ENCODE assay signal across 8 mouse cellular contexts in the genomic region with DNA sequence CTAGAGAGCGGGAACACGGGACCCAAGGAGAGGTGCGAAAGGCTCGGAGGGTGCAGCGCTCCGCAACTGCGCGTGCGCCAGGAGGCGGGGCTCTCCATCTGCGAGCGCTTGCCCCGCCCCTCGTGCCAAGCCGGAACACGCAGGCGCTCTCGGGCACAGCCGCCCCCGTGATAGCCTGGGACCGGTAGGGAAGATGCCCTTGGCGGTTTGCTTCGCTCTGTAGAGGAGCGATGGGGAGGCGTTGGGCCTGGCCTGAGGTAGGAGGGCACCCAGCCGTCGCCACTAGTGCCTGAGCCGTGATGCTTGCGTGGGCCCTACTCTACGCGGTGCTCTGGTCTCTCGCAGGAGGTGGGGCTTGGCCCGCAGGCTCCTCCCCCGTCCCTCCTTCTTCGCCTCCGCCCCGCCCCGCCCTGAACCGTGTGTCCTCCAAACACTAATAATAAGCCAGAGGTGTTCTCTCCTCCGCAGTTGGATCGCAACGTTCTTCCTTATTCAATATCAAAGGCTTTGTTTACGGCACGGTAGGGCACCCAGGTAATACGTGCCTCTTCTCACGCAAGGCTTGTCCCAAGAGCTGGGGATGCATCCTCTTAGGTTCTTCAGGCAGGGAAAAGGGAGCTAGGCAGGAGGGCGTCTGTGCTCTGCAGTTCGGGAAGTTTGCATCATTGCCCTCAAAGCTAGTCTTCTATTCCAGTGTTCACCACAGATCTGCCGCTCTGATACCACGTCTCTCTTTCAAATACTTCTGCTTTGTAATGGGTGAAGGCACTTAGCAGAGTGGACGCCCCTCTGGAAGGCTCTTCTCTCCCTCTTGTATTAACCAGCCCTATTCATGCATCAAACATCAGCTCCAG. TPM values are rescaled to one million over a fixed set of nuclear protein-coding genes. Genes with fewer than 3 reads are reported as not detected.
DNase-seq lines count a peak whose midpoint lies in the region; ATAC-seq and TF ChIP-seq lines count a peak whose summit lies in the region.

A gene (plus strand): TSS at position 123 of the 854 bp plus-strand sequence.

- no peak for TF ChIP-seq POLR2A in bone marrow macrophage, adult 2 months (IDR thresholded peaks at IDR 0.05; ENCODE audit: borderline replicate concordance, low read depth, low read length)
- 0 out of 2 replicates have a peak, but pooled peaks have one; percentile 48 for TF ChIP-seq POLR2A in limb, embryonic 14.5 days (IDR thresholded peaks at IDR 0.05; ENCODE audit: borderline replicate concordance, extremely low read depth, insufficient read depth, insufficient read length)
- TF ChIP-seq POLR2A in spleen, adult 2 months (IDR thresholded peaks at IDR 0.05; ENCODE audit: low read depth, low read length): peak; percentile 49; the same call in 1 of the 2 replicates

- no peak within 1 kb of the TSS for H3K27ac ChIP-seq in bone marrow macrophage, adult 2 months (ENCODE audit: insufficient read depth, low read depth, low read length)
- peak within 1 kb of the TSS; percentile 85 for H3K27ac ChIP-seq in embryonic facial prominence, embryonic 15.5 days (replicated peaks)
- H3K27ac ChIP-seq in kidney, embryonic 14.5 days (ENCODE audit: low read depth, low read length): peak within 1 kb of the TSS; percentile 52; the same call in 1 of the 2 replicates
- peak within 1 kb of the TSS; percentile 45; the same call in 1 of the 2 replicates for H3K27ac ChIP-seq in limb, embryonic 14.5 days (replicated peaks; ENCODE audit: low read depth, low read length)
- H3K27ac ChIP-seq in midbrain, embryonic 16.5 days (ENCODE audit: low read length): peak within 1 kb of the TSS; percentile 92
- peak within 1 kb of the TSS; percentile 98 for H3K27ac ChIP-seq in spleen, adult 2 months (ENCODE audit: insufficient read depth, low read length)

- no peaks in the 10 kb centered on the region for H3K36me3 ChIP-seq in embryonic facial prominence, embryonic 15.5 days
- H3K36me3 ChIP-seq in kidney, embryonic 14.5 days (ENCODE audit: control insufficient read depth, insufficient read depth, low read length): no peaks in the 10 kb centered on the region
- no peaks in the 10 kb centered on the region for H3K36me3 ChIP-seq in limb, embryonic 14.5 days (ENCODE audit: control insufficient read depth, insufficient read depth, low read length)
- no peaks in the 10 kb centered on the region for H3K36me3 ChIP-seq in midbrain, embryonic 16.5 days (ENCODE audit: control insufficient read depth, insufficient read depth, low read length)
- no peaks in the 10 kb centered on the region for H3K36me3 ChIP-seq in spleen, adult 2 months (ENCODE audit: control insufficient read depth, insufficient read depth, low read length)

- H3K4me2 ChIP-seq in embryonic facial prominence, embryonic 15.5 days (replicated peaks): peak within 1 kb of the TSS; percentile 84
- peak within 1 kb of the TSS; percentile 78 for H3K4me2 ChIP-seq in kidney, embryonic 14.5 days (replicated peaks; ENCODE audit: low read depth, low read length)
- H3K4me2 ChIP-seq in limb, embryonic 14.5 days (replicated peaks; ENCODE audit: low read depth, low read length, severe bottlenecking): peak within 1 kb of the TSS; percentile 75
- peak within 1 kb of the TSS; percentile 91 for H3K4me2 ChIP-seq in midbrain, embryonic 16.5 days (ENCODE audit: low read length)

- peak; percentile 96 for ATAC-seq in embryonic facial prominence, embryonic 15.5 days (ENCODE audit: insufficient number of reproducible peaks, low FRiP score, low TSS enrichment, low read depth)
- ATAC-seq in kidney, embryonic 14.5 days (ENCODE audit: low FRiP score, low TSS enrichment): peak; percentile 97
- ATAC-seq in limb, embryonic 14.5 days (ENCODE audit: low FRiP score, low read depth): peak; percentile 97
- peak; percentile 97 for ATAC-seq in midbrain, embryonic 16.5 days

- peaks cover 39% of the 10 kb centered on the region for H3K27me3 ChIP-seq in embryonic facial prominence, embryonic 15.5 days
- peaks cover 29% of the 10 kb centered on the region for H3K27me3 ChIP-seq in kidney, embryonic 14.5 days (ENCODE audit: control insufficient read depth, insufficient read depth, low read length)
- H3K27me3 ChIP-seq in limb, embryonic 14.5 days (ENCODE audit: control insufficient read depth, insufficient read depth, low read length): peaks cover 39% of the 10 kb centered on the region
- H3K27me3 ChIP-seq in midbrain, embryonic 16.5 days (ENCODE audit: control insufficient read depth, insufficient read depth, low read depth, low read length): peaks cover 34% of the 10 kb centered on the region
- no peaks in the 10 kb centered on the region for H3K27me3 ChIP-seq in spleen, adult 2 months (ENCODE audit: control insufficient read depth, insufficient read depth, low read length)

- peak; percentile 96 to 98 for DNase-seq in B cell, adult 2 months
- peak; percentile 85 for DNase-seq in heart, adult 9 months (ENCODE audit: low spot score in 2 of 2)
- DNase-seq in limb, embryonic 14.5 days (ENCODE audit: low spot score): peak; percentile 90
- peak; percentile 92 to 94 for DNase-seq in spleen, adult 2 months (ENCODE audit: low read depth in 1 of 2, low spot score in 2 of 2)

- 1% methylated on average over 50 of the region's 51 CpGs for WGBS in embryonic facial prominence, embryonic 15.5 days
- WGBS in kidney, embryonic 14.5 days: 1% methylated on average over 51 of the region's 51 CpGs
- WGBS in limb, embryonic 14.5 days: under 1% methylated on average over 46 of the region's 51 CpGs
- under 1% methylated on average over 51 of the region's 51 CpGs for WGBS in midbrain, embryonic 16.5 days
- under 1% methylated on average over 51 of the region's 51 CpGs for WGBS in spleen, adult 2 months

- peak within 1 kb of the TSS; percentile 24; the same call in 1 of the 2 replicates for H3K9ac ChIP-seq in embryonic facial prominence, embryonic 15.5 days
- peak within 1 kb of the TSS; percentile 61 for H3K9ac ChIP-seq in kidney, embryonic 14.5 days (ENCODE audit: low read depth, low read length)
- peak within 1 kb of the TSS; percentile 57 for H3K9ac ChIP-seq in limb, embryonic 14.5 days (ENCODE audit: low read depth, low read length, severe bottlenecking)
- peak within 1 kb of the TSS; percentile 91 for H3K9ac ChIP-seq in midbrain, embryonic 16.5 days (ENCODE audit: low read depth, low read length)

- H3K4me1 ChIP-seq in bone marrow macrophage, adult 2 months (ENCODE audit: control insufficient read depth, insufficient read depth, low read length): peaks cover 9% of the 10 kb centered on the region
- peaks cover 9% of the 10 kb centered on the region for H3K4me1 ChIP-seq in embryonic facial prominence, embryonic 15.5 days
- H3K4me1 ChIP-seq in kidney, embryonic 14.5 days (ENCODE audit: control insufficient read depth, insufficient read depth, low read length): peaks cover 4% of the 10 kb centered on the region; the same call in 1 of the 2 replicates
- H3K4me1 ChIP-seq in limb, embryonic 14.5 days (ENCODE audit: control insufficient read depth, insufficient read depth, low read length): peaks cover 5% of the 10 kb centered on the region; the same call in 1 of the 2 replicates
- peaks cover 8% of the 10 kb centered on the region for H3K4me1 ChIP-seq in midbrain, embryonic 16.5 days (ENCODE audit: control insufficient read depth, insufficient read depth, low read length)
- peaks cover 13% of the 10 kb centered on the region for H3K4me1 ChIP-seq in spleen, adult 2 months (ENCODE audit: control insufficient read depth, insufficient read depth, insufficient read length)

- no peaks in the 10 kb centered on the region for H3K9me3 ChIP-seq in embryonic facial prominence, embryonic 15.5 days (replicated peaks)
- H3K9me3 ChIP-seq in kidney, embryonic 14.5 days (ENCODE audit: control insufficient read depth, low read length): no peaks in the 10 kb centered on the region
- H3K9me3 ChIP-seq in limb, embryonic 14.5 days (ENCODE audit: control insufficient read depth, low read length): no peaks in the 10 kb centered on the region
- H3K9me3 ChIP-seq in midbrain, embryonic 16.5 days (replicated peaks; ENCODE audit: control insufficient read depth, low read length, poor library complexity, severe bottlenecking): no peaks in the 10 kb centered on the region

- H3K4me3 ChIP-seq in bone marrow macrophage, adult 2 months (ENCODE audit: insufficient read depth, low read length): peak within 1 kb of the TSS; percentile 88
- peak within 1 kb of the TSS; percentile 85 for H3K4me3 ChIP-seq in embryonic facial prominence, embryonic 15.5 days (replicated peaks)
- H3K4me3 ChIP-seq in kidney, embryonic 14.5 days (ENCODE audit: low read length): peak within 1 kb of the TSS; percentile 73
- peak within 1 kb of the TSS; percentile 66 for H3K4me3 ChIP-seq in limb, embryonic 14.5 days (replicated peaks; ENCODE audit: low read length)
- H3K4me3 ChIP-seq in midbrain, embryonic 16.5 days (ENCODE audit: low read depth, low read length): peak within 1 kb of the TSS; percentile 84
- peak within 1 kb of the TSS; percentile 83 for H3K4me3 ChIP-seq in spleen, adult 2 months (ENCODE audit: extremely low read depth, insufficient read depth, insufficient read length)

- no peak for TF ChIP-seq CTCF in bone marrow macrophage, adult 2 months (IDR thresholded peaks at IDR 0.05; ENCODE audit: low read depth, low read length)
- no peak for TF ChIP-seq CTCF in spleen, adult 2 months (IDR thresholded peaks at IDR 0.05; ENCODE audit: extremely low read depth, insufficient read depth, insufficient read length, insufficient replicate concordance)

RNA-seq across cellular contexts. Expression of the gene that starts here (rescaled TPM):
- not detected in 2 replicates for polyA plus RNA-seq in bone marrow macrophage, adult 2 months (2012; ENCODE audit: insufficient read depth, insufficient read length, missing spikeins)
- polyA plus RNA-seq in embryonic facial prominence, embryonic 15.5 days (2015; fragmentation: Nextera tagmentation; extraction: Ambion mirVana): 0.16 TPM in 1 of 2 replicates, not detected in the other
- polyA plus RNA-seq in kidney, embryonic 14.5 days (2014; fragmentation: Nextera tagmentation; extraction: Ambion mirVana): 0.30 and 0.61 TPM in 2 replicates
- 0.43 TPM in 1 of 2 replicates, not detected in the other for polyA plus RNA-seq in limb, embryonic 14.5 days (2012; rRNA removed)
- 0.21 TPM in 1 of 2 replicates, not detected in the other for polyA plus RNA-seq in limb, embryonic 14.5 days (2014; fragmentation: Nextera tagmentation; extraction: Ambion mirVana)
- 0.15 TPM in 1 of 2 replicates, not detected in the other for polyA plus RNA-seq in midbrain, embryonic 16.5 days (2015; fragmentation: Nextera tagmentation; extraction: Ambion mirVana)
- polyA plus RNA-seq in spleen, adult 2 months (2012; rRNA removed): 1.2 TPM in 2 replicates

Comparison
In these comparisons a context has a peak if more than half of its experiments do, and no peak if none do; other contexts are left out.
1. Peak in ATAC-seq, H3K4me3 ChIP-seq, H3K27ac ChIP-seq, H3K9ac ChIP-seq and H3K4me2 ChIP-seq in embryonic facial prominence, embryonic 15.5 days; RNA of the gene not detected or under 1 TPM.
2. Peak in ATAC-seq, H3K4me3 ChIP-seq, H3K27ac ChIP-seq, H3K9ac ChIP-seq and H3K4me2 ChIP-seq in kidney, embryonic 14.5 days; RNA of the gene not detected or under 1 TPM.
3. Peak in DNase-seq, ATAC-seq, H3K4me3 ChIP-seq, H3K27ac ChIP-seq, H3K9ac ChIP-seq and H3K4me2 ChIP-seq in limb, embryonic 14.5 days; RNA of the gene not detected or under 1 TPM.
4. Peak in ATAC-seq, H3K4me3 ChIP-seq, H3K27ac ChIP-seq, H3K9ac ChIP-seq and H3K4me2 ChIP-seq in midbrain, embryonic 16.5 days; RNA of the gene not detected or under 1 TPM.
5. H3K9ac ChIP-seq: peak in every context shown above with its lines; median percentile 91 in midbrain, embryonic 16.5 days; 61 in kidney, embryonic 14.5 days; 57 in limb, embryonic 14.5 days; 24 in embryonic facial prominence, embryonic 15.5 days.